Mouse (Mus musculus) liver, embryonic 14 days (tissue): Measurements from ENCODE around the gene Cerkl. TPM values are rescaled to one million over a fixed set of nuclear protein-coding genes. Genes with fewer than 3 reads are reported as not detected.

Source experiments
- polyA plus RNA-seq: library from polyadenylated mRNA; depleted of rRNA; stranded (reverse); fragments of >200 nt; gene quantifications from 2 replicates; pipeline ENCODE4 v1.2.3, GENCODE M21; 2012; rRNA removed

Cerkl gene
- 1.3 and 1.4 TPM in 2 replicates for polyA plus RNA-seq

DNA sequence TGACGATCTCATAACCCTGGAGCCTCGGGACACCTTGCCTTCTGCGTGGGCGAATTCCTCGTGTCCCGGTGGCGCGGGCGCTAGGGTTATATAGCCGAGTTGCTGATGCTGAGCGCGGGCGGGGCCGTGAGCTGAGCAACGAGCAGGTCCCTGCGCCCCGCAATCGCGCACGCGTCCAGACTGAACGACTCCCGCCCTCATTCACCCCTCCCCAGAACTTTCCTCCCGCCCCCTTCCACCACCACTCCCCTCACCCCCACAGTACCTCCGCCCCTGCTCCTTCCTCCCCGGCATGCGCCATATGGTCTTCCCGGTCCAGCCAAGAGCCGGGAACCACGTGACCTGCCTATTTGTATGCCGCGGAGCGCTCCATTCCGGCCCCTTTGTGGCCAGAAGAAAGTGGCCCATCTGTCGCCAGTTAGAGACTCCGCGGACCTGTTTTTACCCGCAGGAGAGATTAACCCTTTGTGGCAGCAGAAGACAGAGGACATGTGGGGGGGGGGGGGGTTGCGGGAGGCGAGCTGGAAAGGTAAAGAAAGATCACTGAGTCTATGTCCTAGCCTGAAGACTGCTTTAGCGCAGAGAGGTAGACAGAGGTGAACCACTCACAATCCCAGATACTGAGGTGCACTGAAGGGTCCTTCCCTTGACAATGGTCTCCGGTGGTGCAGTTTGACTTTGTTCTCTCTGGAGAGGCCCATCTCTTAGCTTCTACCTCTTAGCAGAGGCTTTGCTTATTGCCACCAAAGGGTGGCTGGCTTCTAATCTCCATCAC, at the start of gene Cerkl, which contains the start of gene Neurod1:
TSS of gene Cerkl (minus strand) at position 211 of the 775 bp plus-strand sequence.
TSS of gene Neurod1 (minus strand) at position 177 of the 775 bp plus-strand sequence.

Other genes starting within 250 kb of the Cerkl start
- gene Itga4, start 201.4 kb downstream of the Cerkl start, polyA plus RNA-seq, result 18.5 and 21.7 TPM in 2 replicates
- gene Neurod1, start within 50 bp of the Cerkl start, polyA plus RNA-seq, result 0.01 TPM in 1 of 2 replicates, not detected in the other
- 1.4 and 2.1 TPM in 2 replicates for gene Itprid2, start 178.6 kb upstream of the Cerkl start, polyA plus RNA-seq